Mouse (Mus musculus) testis, adult 2 months (tissue): ENCODE measurements around the gene Kat14. TPM values are rescaled to one million over a fixed set of nuclear protein-coding genes. Genes with fewer than 3 reads are reported as not detected.

Source experiments
- H3K27ac ChIP-seq: fragments of 200-500 bp; 2 replicates; pipeline ENCODE4 v1.5.1; 2012; ENCODE audit warnings: low read depth, low read length; ENCODE audit not compliant: control insufficient read depth, insufficient read depth
- H3K27me3 ChIP-seq: fragments of 200-500 bp; 2 replicates; pipeline ENCODE4 v1.6.1; 2012; ENCODE audit warnings: mild to moderate bottlenecking, low read length, moderate library complexity; ENCODE audit not compliant: control insufficient read depth, insufficient read depth
- H3K36me3 ChIP-seq: fragments of 200-500 bp; 2 replicates; pipeline ENCODE4 v1.6.1; 2012; ENCODE audit warnings: mild to moderate bottlenecking, low read length; ENCODE audit not compliant: control insufficient read depth, insufficient read depth
- H3K4me1 ChIP-seq: fragments of 200-500 bp; 2 replicates; pipeline ENCODE4 v1.6.1; 2012; ENCODE audit warnings: low read length; ENCODE audit not compliant: control insufficient read depth, insufficient read depth
- H3K4me3 ChIP-seq: fragments of 200-500 bp; 2 replicates; pipeline ENCODE4 v1.5.1; 2012; ENCODE audit warnings: low read depth, mild to moderate bottlenecking, low read length, moderate library complexity, mixed read lengths; ENCODE audit not compliant: control insufficient read depth
- CTCF ChIP-seq: fragments of 200-500 bp; IDR thresholded peaks from 2 replicates; pipeline ENCODE4 v1.5.1; 2012; ENCODE audit warnings: low read depth, mild to moderate bottlenecking, inconsistent platforms, low read length, moderate library complexity; ENCODE audit not compliant: control insufficient read depth, insufficient read depth, insufficient replicate concordance
- POLR2A ChIP-seq: fragments of 200-500 bp; IDR thresholded peaks from 2 replicates; pipeline ENCODE4 v1.6.1; 2012; ENCODE audit warnings: low read depth, mild to moderate bottlenecking, inconsistent platforms, low read length, moderate library complexity; ENCODE audit not compliant: control insufficient read depth
- polyA plus RNA-seq: library from polyadenylated mRNA; depleted of rRNA; stranded (reverse); fragments of >200 nt; gene quantifications from 2 replicates; pipeline ENCODE4 v1.2.3, GENCODE M21; 2012

Kat14 gene
- polyA plus RNA-seq, 1 experiment, result 6.9 TPM

- TF ChIP-seq POLR2A, result no peak
- no peak for TF ChIP-seq CTCF
- Histone ChIP-seq H3K27me3 (no peaks in the 10 kb centered on the region), H3K4me1 (no peaks in the 10 kb centered on the region), H3K4me3 (no peak overlapping the region), H3K27ac (no peak overlapping the region), H3K36me3 (no peaks in the 10 kb centered on the region)
Measured at GRCm38 (mm10) chr2:144431286-144431825, 62.6 kb downstream of the Kat14 start.

- Histone ChIP-seq H3K27ac (no peak overlapping the region), H3K4me1 (no peaks in the 10 kb centered on the region), H3K27me3 (no peaks in the 10 kb centered on the region), H3K36me3 (no peaks in the 10 kb centered on the region), H3K4me3 (no peak overlapping the region)
- TF ChIP-seq CTCF (no peak), POLR2A (no peak)
Measured at GRCm38 (mm10) chr2:144435679-144436078, 66.9 kb downstream of the Kat14 start.

- no peak overlapping the region for H3K27ac ChIP-seq
- TF ChIP-seq POLR2A (no peak), CTCF (peak; percentile 20; the same call in 1 of the 2 replicates)
- H3K36me3 ChIP-seq, result no peaks in the 10 kb centered on the region
- 0 out of 2 replicates have a peak, but pooled peaks cover 2% of the 10 kb centered on the region for H3K4me1 ChIP-seq
- H3K4me3 ChIP-seq, result no peak overlapping the region
- no peaks in the 10 kb centered on the region for H3K27me3 ChIP-seq
Measured at GRCm38 (mm10) chr2:144438424-144438823, 69.6 kb downstream of the Kat14 start.

- H3K4me1 ChIP-seq, result 0 out of 2 replicates have a peak, but pooled peaks cover 2% of the 10 kb centered on the region
- TF ChIP-seq CTCF (no peak), POLR2A (no peak)
- H3K27me3 ChIP-seq, result no peaks in the 10 kb centered on the region
- no peaks in the 10 kb centered on the region for H3K36me3 ChIP-seq
- no peak overlapping the region for H3K27ac ChIP-seq
- H3K4me3 ChIP-seq, result no peak overlapping the region
Measured at GRCm38 (mm10) chr2:144439191-144439700, 70.5 kb downstream of the Kat14 start.

GRCm38 (mm10) chr2:144441386-144441915 lies 72.7 kb downstream of the Kat14 start:
- no peaks in the 10 kb centered on the region for H3K36me3 ChIP-seq
- TF ChIP-seq POLR2A (no peak), CTCF (no peak)

GRCm38 (mm10) chr2:144446360-144446999 lies 77.7 kb downstream of the Kat14 start:
- no peak overlapping the region for H3K4me3 ChIP-seq
- TF ChIP-seq CTCF (no peak), POLR2A (no peak)
- H3K36me3 ChIP-seq, result no peaks in the 10 kb centered on the region

More at GRCm38 (mm10) chr2:144441386-144441915, 72.7 kb downstream of the Kat14 start:
- Histone ChIP-seq H3K27me3 (no peaks in the 10 kb centered on the region), H3K27ac (no peak overlapping the region), H3K4me3 (no peak overlapping the region), H3K4me1 (0 out of 2 replicates have a peak, but pooled peaks cover 2% of the 10 kb centered on the region)

GRCm38 (mm10) chr2:144450378-144450777 lies 81.6 kb downstream of the Kat14 start:
- TF ChIP-seq CTCF, result no peak
- no peak for TF ChIP-seq POLR2A
- Histone ChIP-seq H3K27ac (no peak overlapping the region), H3K36me3 (no peaks in the 10 kb centered on the region), H3K27me3 (no peaks in the 10 kb centered on the region), H3K4me1 (no peaks in the 10 kb centered on the region), H3K4me3 (no peak overlapping the region)

More at GRCm38 (mm10) chr2:144446360-144446999, 77.7 kb downstream of the Kat14 start:
- H3K27me3 ChIP-seq, result no peaks in the 10 kb centered on the region
- no peak overlapping the region for H3K27ac ChIP-seq
- H3K4me1 ChIP-seq, result 0 out of 2 replicates have a peak, but pooled peaks cover 2% of the 10 kb centered on the region
